Mouse (Mus musculus) CH12F3 (cell line): ENCODE data around the gene Ndufs4.

Source experiments
- in situ Hi-C: fragments of 300-500 bp; cut with MboI; formaldehyde crosslinking; loops from 2 replicates; pipeline ENCODE4 v1.14.3; 2020; ENCODE audit warnings: low sequenced_read_pairs

Gene Ndufs4

DNA sequence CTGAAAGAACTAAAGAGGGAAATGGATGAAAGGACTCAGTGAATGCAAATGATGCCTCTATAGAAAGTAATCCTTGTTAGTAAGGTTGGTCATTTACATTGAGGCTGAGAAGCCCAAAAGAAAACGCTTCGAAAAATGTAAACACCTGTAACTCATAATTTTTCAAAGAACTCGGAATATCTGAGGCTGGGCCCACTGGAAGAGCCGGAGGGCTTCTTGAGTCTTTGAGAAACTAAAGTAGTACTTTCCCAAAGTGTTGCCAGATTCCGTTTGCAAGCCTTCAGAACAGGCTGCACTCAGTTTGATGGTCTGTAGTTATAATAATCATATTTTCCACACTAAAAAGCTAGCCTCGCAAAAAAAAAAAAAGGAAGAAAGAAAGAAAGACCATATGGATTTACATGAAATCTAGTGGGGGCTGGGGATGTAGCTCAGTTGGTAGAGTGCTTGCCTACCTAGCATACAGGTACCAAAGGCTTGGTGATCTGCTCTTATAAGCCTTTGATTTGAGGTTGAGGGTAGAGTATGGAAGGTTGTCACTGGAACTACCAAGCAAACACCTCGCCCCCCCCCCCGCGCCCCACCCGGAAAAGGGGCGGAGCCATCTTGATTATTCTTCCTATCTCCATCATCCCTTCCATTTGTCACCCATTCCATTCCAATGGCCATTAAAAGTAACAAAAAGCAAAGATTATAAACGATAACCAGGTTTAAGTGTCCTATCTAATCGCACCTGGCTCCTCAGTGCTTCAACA is at the start of gene Ndufs4:
Ndufs4 (minus strand) TSS at position 48 of the 755 bp plus-strand sequence.
- in situ Hi-C loops = no loop called here

DNA sequence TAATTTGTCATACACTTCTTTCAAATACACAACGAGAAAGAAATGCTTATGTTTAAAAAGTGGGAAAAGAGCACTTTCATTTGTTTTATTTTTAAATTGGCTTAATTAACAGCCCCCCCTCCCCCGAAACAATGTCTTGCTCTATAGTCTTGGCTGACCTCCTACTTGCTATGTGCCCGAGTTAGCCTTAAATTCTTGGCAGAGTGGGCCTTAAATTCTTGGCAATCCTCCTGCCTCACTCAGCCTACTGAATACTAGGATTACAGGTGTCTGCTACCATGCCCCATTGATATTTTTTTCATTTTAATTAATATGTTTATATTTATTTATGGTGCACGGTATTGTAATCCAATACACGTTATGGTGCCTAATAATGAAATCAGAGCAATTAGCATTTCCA is 44.4 kb upstream of the Ndufs4 start:
- in situ Hi-C loops = no loop called here

DNA sequence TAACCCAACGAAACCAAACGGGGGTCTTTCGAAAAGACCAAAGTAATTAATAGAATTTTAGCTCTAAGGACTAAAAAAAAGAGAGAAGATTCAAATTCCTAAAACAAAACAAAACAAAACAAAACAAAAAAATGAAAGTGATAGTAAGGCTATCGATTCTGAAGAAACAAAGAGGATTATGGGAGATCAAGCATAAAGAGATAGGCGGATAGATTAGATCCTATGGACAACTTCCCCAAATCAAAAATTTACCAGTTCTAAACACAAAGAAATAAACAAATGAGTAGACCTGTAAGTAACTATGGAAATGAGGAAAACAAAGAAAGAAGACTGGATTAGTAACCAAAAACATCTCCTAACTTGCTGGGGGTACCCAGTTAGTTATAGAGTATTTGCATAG is 37.2 kb upstream of the Ndufs4 start:
- in situ Hi-C loops = no loop called here

DNA sequence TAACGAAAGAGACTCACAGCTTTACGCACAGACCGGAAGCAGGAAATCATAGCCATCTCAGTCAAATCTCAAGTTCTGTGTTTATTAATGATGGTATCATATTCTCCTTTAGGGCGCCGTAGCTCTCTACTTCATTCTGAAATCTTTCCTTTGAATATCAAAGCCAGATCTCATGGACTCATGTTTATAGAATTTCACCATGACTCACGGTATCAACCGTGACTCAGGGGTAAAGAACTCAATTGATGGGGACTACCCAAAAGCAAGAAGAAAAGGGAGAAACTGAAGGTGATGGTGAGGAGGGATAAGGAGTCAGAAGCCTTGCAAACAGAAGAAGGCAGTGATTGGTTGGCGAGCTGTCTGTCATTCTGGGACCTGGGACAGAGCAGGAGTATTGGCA is 32.2 kb upstream of the Ndufs4 start:
- in situ Hi-C loops = no loop called here

DNA sequence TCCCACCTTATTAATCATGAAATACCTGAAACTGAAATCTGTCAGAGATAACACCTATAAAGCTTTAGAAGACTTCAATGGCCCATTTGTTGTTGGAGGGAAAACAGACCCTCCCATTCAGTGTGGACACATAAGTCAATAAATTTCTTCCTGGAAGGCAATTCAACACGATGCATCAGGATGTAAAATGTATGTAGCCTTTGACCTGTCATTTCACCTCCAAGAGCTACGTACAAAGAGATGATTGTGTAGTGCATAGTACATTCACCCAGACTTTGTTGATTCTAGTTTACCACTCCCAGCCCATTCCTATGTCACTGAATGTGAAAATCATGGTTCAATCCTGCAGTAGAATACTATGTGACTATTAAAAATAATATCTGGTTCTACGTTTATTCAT is 31.3 kb upstream of the Ndufs4 start:
- in situ Hi-C loops = no loop called here

DNA sequence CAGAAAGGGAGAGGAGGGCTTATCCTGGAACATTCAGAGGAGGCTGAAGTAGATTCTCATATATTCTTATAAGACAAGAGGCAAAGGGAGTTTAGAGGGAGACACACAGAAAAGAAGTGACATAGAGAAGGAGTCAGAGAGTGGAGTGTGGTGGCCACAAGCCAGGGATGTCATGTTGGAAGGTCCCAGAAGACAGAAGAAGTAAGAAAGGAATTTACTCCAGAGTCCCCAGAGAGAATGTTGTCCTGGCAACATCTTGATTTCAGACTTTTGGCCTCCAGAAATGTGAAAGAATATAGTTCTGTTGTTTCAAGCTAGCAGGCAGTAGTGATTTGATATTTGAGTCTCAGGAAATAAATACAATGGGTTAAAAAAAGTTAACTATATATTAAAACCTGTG is 24.3 kb upstream of the Ndufs4 start:
- in situ Hi-C loops = no loop called here

DNA sequence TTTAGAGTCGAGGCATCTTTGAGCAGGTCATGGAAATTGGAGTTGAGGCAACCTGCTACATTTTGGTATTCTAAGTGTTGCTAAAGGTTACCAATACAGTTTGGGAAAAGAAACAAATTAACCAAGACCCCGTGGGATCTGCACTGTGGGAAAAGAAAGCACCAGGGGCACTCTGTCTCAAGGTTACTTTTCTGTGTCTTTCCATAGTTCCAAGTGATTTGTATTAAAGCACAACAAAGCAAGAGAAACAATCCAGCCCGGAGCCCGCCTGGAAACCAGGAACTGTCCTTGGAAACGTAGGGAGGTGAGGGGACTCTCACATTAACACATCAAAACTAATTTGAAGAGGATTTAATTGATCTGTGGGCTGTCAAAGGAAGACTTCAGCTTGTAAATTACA is 18.8 kb upstream of the Ndufs4 start:
- in situ Hi-C loops = no loop called here

DNA sequence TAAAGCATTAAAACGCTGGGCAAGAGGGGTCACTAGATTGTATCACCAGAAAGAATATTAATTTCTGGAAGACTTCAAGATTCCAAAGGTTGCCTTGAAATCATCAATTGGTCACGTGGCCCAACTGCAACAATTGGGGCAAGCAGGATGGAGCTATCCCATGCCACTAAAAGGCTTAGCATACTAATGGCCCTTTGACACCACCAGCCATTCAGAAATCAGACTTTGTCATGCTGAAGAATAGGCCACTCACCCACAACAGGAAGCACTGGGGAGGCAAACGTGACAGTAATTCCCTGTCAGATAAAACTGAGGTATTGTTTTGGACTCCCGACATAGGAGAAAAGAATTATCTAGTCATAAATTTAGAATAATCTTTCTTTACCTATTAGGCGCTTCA is 18.4 kb upstream of the Ndufs4 start:
- in situ Hi-C loops = no loop called here

DNA sequence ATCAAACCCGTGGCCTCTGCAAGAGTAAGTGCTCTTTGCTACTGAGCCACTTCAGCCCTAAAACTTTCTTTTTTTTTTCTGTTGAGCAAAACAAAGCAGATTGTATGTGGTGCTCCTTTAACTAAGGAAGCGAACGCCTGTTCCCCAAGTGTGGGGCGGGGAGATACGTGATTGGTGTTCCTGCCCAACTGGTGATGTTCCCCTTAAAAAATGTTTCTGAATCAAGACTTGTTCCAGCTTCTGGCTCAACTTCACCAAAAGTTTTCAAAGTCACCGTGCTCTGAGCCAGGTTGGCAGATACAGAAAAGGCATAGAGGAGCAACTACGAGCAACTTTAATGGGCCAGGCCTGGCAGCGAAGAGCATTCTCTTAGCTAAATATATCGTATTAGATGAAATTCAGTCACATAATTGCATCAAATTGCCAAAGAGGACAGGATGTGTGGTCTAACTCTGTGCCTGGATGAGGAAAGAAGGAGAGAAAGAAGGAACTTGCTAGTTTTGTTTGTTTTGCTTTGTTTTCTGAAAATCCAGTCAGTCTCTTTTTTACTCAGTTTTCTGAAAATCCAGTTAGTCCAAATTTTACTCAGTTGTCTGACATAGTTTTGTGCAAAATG is 17.1 kb upstream of the Ndufs4 start:
- in situ Hi-C loops = no loop called here

DNA sequence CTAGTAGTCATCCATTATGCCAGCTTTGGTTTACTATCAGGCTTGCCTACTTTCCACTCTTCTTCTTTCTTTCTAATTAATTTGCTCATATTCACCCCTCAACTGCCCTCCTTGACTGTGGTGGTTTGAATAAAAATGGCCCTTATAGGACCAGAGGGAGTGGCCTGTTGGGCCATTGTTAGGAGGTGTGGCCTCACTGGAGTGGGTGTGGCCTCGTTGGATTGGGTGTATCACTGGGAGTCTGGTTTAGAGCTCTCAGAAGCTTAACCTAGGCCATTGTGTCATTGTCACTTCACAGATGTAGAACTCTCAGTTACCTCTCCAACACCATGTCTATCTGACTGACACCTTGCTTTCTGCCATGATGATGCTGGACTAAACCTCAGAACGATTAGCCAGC is 10.8 kb upstream of the Ndufs4 start:
- in situ Hi-C loops = no loop called here

DNA sequence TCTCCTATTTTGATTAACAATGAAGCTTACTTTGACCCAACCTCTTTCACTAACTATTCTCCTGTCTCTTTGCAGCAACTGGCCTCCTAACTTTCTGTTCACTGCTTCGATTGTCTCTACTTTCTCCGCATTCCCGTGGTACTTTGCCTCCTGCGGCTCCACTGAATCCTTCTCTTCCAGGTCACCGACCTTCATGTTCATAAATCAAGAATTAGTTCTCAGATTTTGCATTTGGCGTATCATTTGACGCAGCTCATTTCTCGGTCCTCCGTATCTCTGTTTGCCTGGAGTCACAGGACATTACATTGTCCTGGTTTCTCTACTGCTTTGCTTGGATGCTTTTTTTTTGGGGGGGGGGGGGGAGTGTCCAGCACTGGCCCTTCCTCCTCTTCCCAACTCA is 9.2 kb upstream of the Ndufs4 start:
- in situ Hi-C loops = no loop called here

DNA sequence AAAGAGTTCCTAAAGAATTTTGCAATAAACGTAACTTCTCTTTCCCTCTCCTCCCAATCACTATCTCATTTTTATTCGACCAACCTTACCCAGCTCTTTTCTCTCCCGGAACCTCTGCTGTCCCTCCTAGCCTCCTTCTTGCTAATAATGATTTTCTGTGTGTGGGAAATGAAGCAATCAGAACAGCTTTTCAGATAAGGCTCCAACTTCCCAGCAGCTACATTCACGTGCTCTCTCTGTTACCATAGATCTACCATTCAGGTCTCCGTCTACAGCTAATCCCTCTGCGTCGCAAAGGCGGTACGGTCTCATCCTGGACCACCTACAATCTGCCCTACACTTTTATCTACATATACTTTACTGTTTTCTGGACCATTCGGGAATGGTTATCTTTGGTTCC is 8.8 kb upstream of the Ndufs4 start:
- in situ Hi-C loops = no loop called here

DNA sequence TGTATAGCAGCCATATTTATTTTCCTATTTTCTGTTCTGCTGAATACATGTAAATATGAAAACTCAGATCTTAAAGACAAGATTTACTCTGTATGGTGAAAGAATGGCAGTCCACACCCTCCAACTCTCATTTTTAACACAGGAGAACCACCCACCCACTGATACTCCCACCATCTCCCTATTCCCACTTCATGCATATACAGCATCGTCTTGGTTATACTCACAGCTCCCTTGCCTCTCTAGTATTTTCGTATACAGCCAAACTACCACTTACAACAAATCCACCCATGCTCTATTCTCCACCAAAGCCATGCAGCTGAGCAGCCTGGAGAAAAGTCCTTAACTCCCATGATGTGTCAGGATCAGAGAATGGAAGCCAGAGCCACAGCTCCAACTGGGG is 6.7 kb upstream of the Ndufs4 start:
- in situ Hi-C loops = no loop called here

DNA sequence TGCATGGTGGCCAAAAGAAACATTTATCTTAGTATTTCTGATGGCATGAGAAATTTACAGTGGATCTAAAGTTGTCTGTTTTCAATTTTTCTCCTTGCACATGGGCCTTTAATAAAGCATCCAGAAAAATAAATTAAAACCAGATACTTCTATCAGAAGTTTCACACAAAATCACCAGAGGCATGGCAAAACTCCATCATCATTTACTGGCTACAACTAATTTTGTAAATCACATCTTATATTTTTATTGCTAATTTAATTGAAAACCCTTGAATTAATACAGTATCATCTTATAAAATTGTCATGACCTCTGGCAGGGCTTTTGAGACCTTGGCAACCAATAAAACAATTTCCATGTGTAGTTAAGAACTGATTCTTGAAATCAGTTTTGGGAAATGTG is 4.4 kb upstream of the Ndufs4 start:
- in situ Hi-C loops = no loop called here

DNA sequence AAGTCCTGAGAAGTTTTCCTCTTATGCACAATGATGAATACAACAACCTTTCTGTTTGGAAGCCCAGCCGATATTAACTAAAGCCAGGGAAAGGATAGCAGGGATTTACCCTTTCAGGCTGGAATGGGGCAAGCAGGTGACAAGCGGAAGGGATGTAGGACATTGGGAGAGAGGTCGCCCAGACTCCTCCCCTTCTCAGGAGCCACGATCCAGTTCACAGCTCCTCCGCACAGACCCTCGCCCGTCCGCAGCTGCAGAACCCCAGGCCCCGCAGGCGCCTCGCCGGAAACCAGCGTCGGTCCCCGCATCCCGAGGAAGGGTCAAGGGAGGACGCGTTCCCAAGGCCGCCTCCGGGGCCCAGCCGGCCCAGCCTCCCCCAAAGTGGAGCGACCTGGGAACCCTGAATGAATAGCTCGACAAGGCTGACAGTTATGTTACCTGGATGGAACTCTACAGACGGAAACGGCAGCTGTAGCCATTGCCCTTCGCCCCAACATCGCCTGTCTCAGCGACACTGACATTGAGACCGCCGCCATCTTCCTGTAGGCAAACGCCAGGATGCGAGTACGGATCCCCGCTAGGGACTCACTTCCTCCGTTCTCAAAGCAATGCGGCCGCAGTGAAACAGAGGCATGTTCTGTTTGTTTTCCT is 412 bp downstream of the Ndufs4 start:
- in situ Hi-C loops = no loop called here

DNA sequence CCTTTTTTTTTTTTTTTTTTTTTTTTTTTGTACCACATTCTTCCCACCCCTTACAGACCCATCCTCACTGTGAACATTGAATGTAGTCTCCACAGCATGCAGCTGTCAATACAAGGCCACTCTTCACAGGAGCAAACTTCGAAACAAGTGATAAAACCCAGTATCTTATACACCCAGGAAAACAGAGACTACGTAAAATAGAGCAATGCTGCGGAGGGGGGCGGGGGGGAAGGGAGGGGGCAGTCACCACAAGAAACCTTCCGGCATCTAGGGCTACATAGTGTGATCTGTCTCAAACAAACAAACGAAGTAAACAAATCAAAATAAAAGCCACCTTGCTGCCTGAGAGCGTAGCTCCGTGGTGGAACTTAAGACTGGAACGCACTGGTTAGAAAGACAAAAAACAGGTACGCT is 977 bp downstream of the Ndufs4 start:
- in situ Hi-C loops = no loop called here

DNA sequence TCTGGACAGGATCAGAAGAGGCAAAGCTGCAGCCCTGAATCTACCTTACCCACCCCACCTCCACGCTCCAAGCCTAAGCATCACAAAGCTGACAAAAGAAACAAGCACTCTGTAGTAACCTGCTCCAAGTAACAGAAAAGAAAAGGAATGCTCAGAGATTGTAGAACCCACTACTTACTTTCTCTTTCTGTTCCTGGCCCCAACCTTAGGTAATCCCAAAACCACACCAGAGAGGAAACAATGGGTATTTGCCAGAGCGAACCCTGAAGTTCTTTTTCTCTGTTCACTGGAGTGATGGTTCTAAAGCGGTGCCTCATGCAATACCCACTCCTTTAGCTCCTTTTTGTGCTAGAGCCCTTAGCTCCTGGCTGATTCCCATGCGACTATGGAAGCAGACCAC is 11.5 kb downstream of the Ndufs4 start:
- in situ Hi-C loops = no loop called here

DNA sequence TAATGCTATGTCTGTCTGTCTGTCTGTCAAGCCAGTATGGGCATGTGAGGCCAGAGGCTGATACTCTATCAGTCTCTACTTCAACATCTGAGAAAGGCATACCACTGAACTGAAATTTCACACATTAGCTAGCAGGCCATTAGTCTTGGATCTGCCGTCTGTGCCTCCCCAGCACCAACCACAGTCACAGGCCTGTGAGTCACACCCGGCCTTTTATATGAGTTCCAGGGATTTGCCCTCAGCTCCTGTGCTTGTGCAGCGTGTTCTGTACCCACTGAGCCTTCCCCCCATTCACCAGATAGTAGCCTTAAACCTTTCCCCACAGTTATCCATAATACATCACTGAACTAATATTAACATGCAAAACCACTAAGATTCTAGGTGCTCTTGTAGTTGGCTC is 26.0 kb downstream of the Ndufs4 start:
- in situ Hi-C loops = no loop called here

DNA sequence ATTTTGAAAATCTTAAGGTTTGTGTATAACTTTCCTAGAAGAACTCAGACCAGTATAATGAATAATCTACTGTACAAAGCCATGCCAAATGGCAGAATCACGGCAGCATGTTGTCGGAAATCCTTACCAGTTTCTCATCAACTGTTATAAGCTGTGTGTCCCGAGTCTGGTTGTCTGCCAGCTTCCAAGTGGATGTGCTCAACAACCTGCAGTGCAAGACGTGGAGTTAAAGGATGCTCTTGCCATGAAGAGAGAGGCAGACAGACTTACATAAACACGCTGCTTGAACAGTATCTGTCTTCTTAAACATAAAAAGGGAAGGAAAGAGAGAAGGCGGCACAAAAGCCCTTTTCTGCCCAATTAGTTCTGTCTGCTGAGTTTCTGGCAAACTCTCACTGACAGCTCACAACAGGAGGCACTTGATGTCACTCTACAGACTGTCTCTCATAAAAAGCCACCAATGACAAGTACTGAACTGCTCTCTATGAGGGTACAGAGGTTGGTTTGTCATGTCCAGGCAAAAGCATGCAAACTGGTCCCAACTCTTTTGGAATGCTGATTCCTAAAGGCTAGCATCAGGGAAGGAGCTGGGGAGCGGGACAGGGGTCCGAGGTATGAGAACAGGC is 36.6 kb downstream of the Ndufs4 start:
- in situ Hi-C loops = no loop called here

DNA sequence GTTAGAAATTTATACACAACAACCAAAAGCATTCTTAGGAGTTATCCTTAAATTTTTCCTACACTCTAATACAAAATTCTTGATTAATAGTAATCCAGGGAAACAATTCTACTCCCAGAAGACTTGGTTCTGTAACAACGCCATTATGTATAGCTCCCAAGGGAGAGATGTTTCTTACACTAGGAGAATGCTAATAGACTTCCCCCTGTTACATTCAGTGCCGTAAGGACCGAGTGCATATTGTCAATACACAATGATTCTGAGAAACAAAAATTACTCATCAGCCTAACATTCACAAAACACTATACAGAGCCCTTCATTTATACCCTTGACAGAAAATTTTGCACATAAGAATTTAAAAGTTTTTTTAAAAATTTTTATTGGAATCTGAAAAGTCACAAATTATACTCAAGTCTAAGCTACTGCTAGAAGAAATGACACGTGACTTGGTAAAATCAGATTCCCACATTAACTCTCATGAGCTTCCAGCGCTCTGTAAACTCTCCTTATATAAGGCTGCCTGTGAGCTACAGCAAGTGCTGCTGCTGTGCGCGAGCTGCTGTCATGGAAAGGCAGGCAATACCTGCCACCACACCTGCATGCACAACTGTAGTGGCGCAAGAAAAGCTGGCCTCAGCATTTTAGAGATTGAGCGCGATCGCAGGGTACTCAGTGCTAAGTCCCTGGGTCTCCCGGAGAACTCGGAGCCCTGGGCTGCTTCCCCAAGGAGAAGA is 42.9 kb downstream of the Ndufs4 start:
- in situ Hi-C loops = no loop called here
